ENCODE assay signal across 22 mouse cellular contexts in genomic region chr4:16371900-16372299, GRCm38 (mm10).
DNase-seq lines count a peak whose midpoint lies in the region; ATAC-seq lines count a peak whose summit lies in the region.
"Had no signal": no experiment of that assay in that cellular context is flagged by ENCODE, and none has a peak within 500 bp of the region (broad histone marks: within the 10 kb centered on the region; RNA-seq: fewer than 3 reads in every experiment).

No protein-coding gene starts in this region.

- H3K27ac ChIP-seq in kidney, embryonic 14.5 days (ENCODE audit: low read depth, low read length) = no peak overlapping the region
- H3K27ac ChIP-seq in kidney, embryonic 16.5 days (ENCODE audit: low read length) = no peak overlapping the region
- H3K27ac ChIP-seq in kidney, embryonic 15.5 days = no peak overlapping the region
- H3K27ac ChIP-seq in midbrain, embryonic 11.5 days (ENCODE audit: low read depth, low read length) = no peak overlapping the region
- no peak overlapping the region for H3K27ac ChIP-seq in midbrain, embryonic 16.5 days (ENCODE audit: low read length)

- WGBS in kidney, embryonic 14.5 days = 42% methylated on average over 3 of the region's 3 CpGs
- WGBS in kidney, embryonic 16.5 days = 35% methylated on average over 3 of the region's 3 CpGs
- WGBS in kidney, embryonic 15.5 days = 47% methylated on average over 3 of the region's 3 CpGs
- WGBS in midbrain, embryonic 11.5 days = 88% methylated on average over 3 of the region's 3 CpGs
- WGBS in midbrain, embryonic 16.5 days = 91% methylated on average over 3 of the region's 3 CpGs

- no peak overlapping the region for H3K4me3 ChIP-seq in kidney, embryonic 14.5 days (ENCODE audit: low read length)
- H3K4me3 ChIP-seq in kidney, embryonic 16.5 days (ENCODE audit: low read length) = no peak overlapping the region
- no peak overlapping the region for H3K4me3 ChIP-seq in kidney, embryonic 15.5 days (replicated peaks)
- no peak overlapping the region for H3K4me3 ChIP-seq in midbrain, embryonic 11.5 days (ENCODE audit: low read depth, low read length)
- H3K4me3 ChIP-seq in midbrain, embryonic 16.5 days (ENCODE audit: low read depth, low read length) = no peak overlapping the region

- peak; percentile 9 for DNase-seq in embryo, embryonic 10 days (ENCODE audit: low spot score)
- DNase-seq in embryo, embryonic 9.5 days (ENCODE audit: extremely low spot score) = no peak
- no peak for DNase-seq in kidney, postnatal 25 days
- DNase-seq in midbrain, embryonic 11.5 days (ENCODE audit: low spot score, missing footprints) = peak; percentile 62
- DNase-seq: adrenal gland, adult 2 months; adrenal gland, adult 8-10 months; adrenal gland, postnatal 10 days; adrenal gland, postnatal 14 days; adrenal gland, postnatal 25 days; adrenal gland, postnatal 36 days; B cell, adult 2 months; cerebellum, adult 11 months; cerebellum, adult 11-12 months had no signal

- H3K4me2 ChIP-seq in kidney, embryonic 14.5 days (replicated peaks; ENCODE audit: low read depth, low read length) = no peak overlapping the region
- H3K4me2 ChIP-seq in kidney, embryonic 16.5 days (replicated peaks; ENCODE audit: low read depth, low read length) = no peak overlapping the region
- no peak overlapping the region for H3K4me2 ChIP-seq in kidney, embryonic 15.5 days
- no peak overlapping the region for H3K4me2 ChIP-seq in midbrain, embryonic 11.5 days
- no peak overlapping the region for H3K4me2 ChIP-seq in midbrain, embryonic 16.5 days (ENCODE audit: low read length)

- no peaks in the 10 kb centered on the region for H3K4me1 ChIP-seq in kidney, embryonic 14.5 days (ENCODE audit: control insufficient read depth, insufficient read depth, low read length)
- H3K4me1 ChIP-seq in kidney, embryonic 16.5 days (ENCODE audit: insufficient read depth, low read length) = no peaks in the 10 kb centered on the region
- no peaks in the 10 kb centered on the region for H3K4me1 ChIP-seq in kidney, embryonic 15.5 days
- no peaks in the 10 kb centered on the region for H3K4me1 ChIP-seq in midbrain, embryonic 11.5 days (ENCODE audit: control insufficient read depth, insufficient read depth, low read length)
- H3K4me1 ChIP-seq in midbrain, embryonic 16.5 days (ENCODE audit: control insufficient read depth, insufficient read depth, low read length) = no peaks in the 10 kb centered on the region

- H3K27me3 ChIP-seq in kidney, embryonic 14.5 days (ENCODE audit: control insufficient read depth, insufficient read depth, low read length) = no peaks in the 10 kb centered on the region
- no peaks in the 10 kb centered on the region for H3K27me3 ChIP-seq in kidney, embryonic 16.5 days (ENCODE audit: insufficient read depth, low read length)
- H3K27me3 ChIP-seq in kidney, embryonic 15.5 days = no peaks in the 10 kb centered on the region
- no peaks in the 10 kb centered on the region for H3K27me3 ChIP-seq in midbrain, embryonic 11.5 days (ENCODE audit: control insufficient read depth, insufficient read depth, low read length)
- H3K27me3 ChIP-seq in midbrain, embryonic 16.5 days (ENCODE audit: control insufficient read depth, insufficient read depth, low read depth, low read length) = no peaks in the 10 kb centered on the region
- H3K27me3 ChIP-seq: CH12.LX, Patski had no signal

- no peaks in the 10 kb centered on the region for H3K36me3 ChIP-seq in kidney, embryonic 14.5 days (ENCODE audit: control insufficient read depth, insufficient read depth, low read length)
- no peaks in the 10 kb centered on the region for H3K36me3 ChIP-seq in kidney, embryonic 16.5 days (ENCODE audit: insufficient read depth, low read length)
- no peaks in the 10 kb centered on the region for H3K36me3 ChIP-seq in kidney, embryonic 15.5 days
- no peaks in the 10 kb centered on the region for H3K36me3 ChIP-seq in midbrain, embryonic 11.5 days (ENCODE audit: control insufficient read depth, insufficient read depth, low read length)
- H3K36me3 ChIP-seq in midbrain, embryonic 16.5 days (ENCODE audit: control insufficient read depth, insufficient read depth, low read length) = no peaks in the 10 kb centered on the region
- H3K36me3 ChIP-seq: G1E had no signal

- H3K9me3 ChIP-seq in kidney, embryonic 14.5 days (ENCODE audit: control insufficient read depth, low read length) = no peaks in the 10 kb centered on the region
- H3K9me3 ChIP-seq in kidney, embryonic 16.5 days (ENCODE audit: low read length) = no peaks in the 10 kb centered on the region
- no peaks in the 10 kb centered on the region for H3K9me3 ChIP-seq in kidney, embryonic 15.5 days (replicated peaks)
- H3K9me3 ChIP-seq in midbrain, embryonic 11.5 days (ENCODE audit: control insufficient read depth, low read length) = no peaks in the 10 kb centered on the region
- H3K9me3 ChIP-seq in midbrain, embryonic 16.5 days (replicated peaks; ENCODE audit: control insufficient read depth, low read length, poor library complexity, severe bottlenecking) = no peaks in the 10 kb centered on the region
- H3K9me3 ChIP-seq: G1E had no signal

- ATAC-seq in kidney, embryonic 14.5 days (ENCODE audit: low FRiP score, low TSS enrichment) = peak; percentile 76; the same call in 1 of the 2 replicates
- no peak for ATAC-seq in kidney, embryonic 16.5 days (ENCODE audit: low FRiP score, low TSS enrichment)
- ATAC-seq in kidney, embryonic 15.5 days (replicated peaks; ENCODE audit: low FRiP score) = 0 out of 2 replicates have a peak, but pooled peaks have one; percentile 60
- no peak for ATAC-seq in midbrain, embryonic 11.5 days (ENCODE audit: low FRiP score)
- ATAC-seq in midbrain, embryonic 16.5 days = no peak
- ATAC-seq: activated CD4-positive, CD25-positive, alpha-beta regulatory T cell, adult 4 months; CD4-positive, CD25-positive, alpha-beta regulatory T cell, adult 4 months; Patski had no signal

- H3K9ac ChIP-seq in kidney, embryonic 14.5 days (ENCODE audit: low read depth, low read length) = no peak overlapping the region
- H3K9ac ChIP-seq in kidney, embryonic 16.5 days (replicated peaks; ENCODE audit: low read length) = no peak overlapping the region
- no peak overlapping the region for H3K9ac ChIP-seq in kidney, embryonic 15.5 days
- H3K9ac ChIP-seq in midbrain, embryonic 11.5 days (ENCODE audit: low read length) = no peak overlapping the region
- H3K9ac ChIP-seq in midbrain, embryonic 16.5 days (ENCODE audit: low read depth, low read length) = no peak overlapping the region

Comparison
In these comparisons a context has a peak if more than half of its experiments do, and no peak if none do; other contexts are left out.
1. DNase-seq: peak in embryo, embryonic 10 days (single experiment) and midbrain, embryonic 11.5 days (single experiment); none in embryo, embryonic 9.5 days (single experiment) and kidney, postnatal 25 days (0 of 2).
2. ATAC-seq: peak in kidney, embryonic 14.5 days (single experiment) and kidney, embryonic 15.5 days (single experiment); none in kidney, embryonic 16.5 days (single experiment), midbrain, embryonic 11.5 days (single experiment) and midbrain, embryonic 16.5 days (single experiment).